Mouse (Mus musculus): ENCODE data around the gene 1700003F12Rik.

GRCm38 (mm10) chr2:154569836-154570286, 23.0 kb downstream of the 1700003F12Rik start, which contains the start of gene E2f1:
- TF ChIP-seq CTCF (IDR thresholded peaks at IDR 0.05; ENCODE audit: extremely low read depth, insufficient read depth, insufficient read length, insufficient replicate concordance), result no peak
- TF ChIP-seq POLR2A (IDR thresholded peaks at IDR 0.05; ENCODE audit: low read depth, low read length), result no peak
